ENCODE assay signal across 28 mouse cellular contexts in genomic region chr11:34727467-34727866, GRCm38 (mm10). TPM values are rescaled to one million over a fixed set of nuclear protein-coding genes. Genes with fewer than 3 reads are reported as not detected.
A peak's percentile ranks its signal among the peaks of the same experiment; 100 is the strongest.
DNase-seq lines count a peak whose midpoint lies in the region; ATAC-seq and TF ChIP-seq lines count a peak whose summit lies in the region.
"Had no signal": no experiment of that assay in that cellular context is flagged by ENCODE, and none has a peak within 500 bp of the region (broad histone marks: within the 10 kb centered on the region; RNA-seq: fewer than 3 reads in every experiment).

No protein-coding gene starts in this region.

- dilution Hi-C loops in CH12.LX (cut with MboI; ENCODE audit: extremely low pct_ligation_motif_present, extremely low pct_unique_long_range_greater_than_20kb, low sequenced_read_pairs), result no loop called here

- H3K4me3 ChIP-seq in CH12.LX (replicated peaks in 1 of 3; ENCODE audit: low read depth in 2 of 3, low read length in 2 of 3, poor library complexity in 1 of 3), result peak overlapping the region in 1 of 3 experiments; percentile 10
- no peak overlapping the region for H3K4me3 ChIP-seq in MEL (ENCODE audit: control insufficient read depth in 1 of 2, insufficient read depth in 1 of 2, low read depth in 2 of 2, low read length in 2 of 2)
- H3K4me3 ChIP-seq in liver, embryonic 12.5 days, result no peak overlapping the region
- H3K4me3 ChIP-seq in liver, postnatal 0 days (ENCODE audit: low read depth, low read length), result no peak overlapping the region
- H3K4me3 ChIP-seq: embryonic facial prominence, embryonic 13.5 days; forebrain, embryonic 10.5 days; heart, embryonic 12.5 days; hindbrain, embryonic 13.5 days; limb, embryonic 12.5 days; midbrain, embryonic 15.5 days had no signal

- no peak overlapping the region for H3K9ac ChIP-seq in CH12.LX (ENCODE audit: insufficient read depth, low read depth)
- no peak overlapping the region for H3K9ac ChIP-seq in MEL (ENCODE audit: control insufficient read depth, low read depth, low read length, poor library complexity, severe bottlenecking)
- H3K9ac ChIP-seq in liver, embryonic 12.5 days, result 0 out of 2 replicates have a peak overlapping the region, but pooled peaks have one; percentile 7
- H3K9ac ChIP-seq in liver, postnatal 0 days (replicated peaks), result no peak overlapping the region
- H3K9ac ChIP-seq: embryonic facial prominence, embryonic 13.5 days; heart, embryonic 12.5 days; hindbrain, embryonic 13.5 days; limb, embryonic 12.5 days; midbrain, embryonic 15.5 days had no signal

- H3K27ac ChIP-seq in CH12.LX (ENCODE audit: insufficient read depth, low read depth), result peak overlapping the region; percentile 70
- peak overlapping the region; percentile 25; the same call in 1 of the 2 replicates for H3K27ac ChIP-seq in MEL (ENCODE audit: control insufficient read depth, low read depth, low read length)
- H3K27ac ChIP-seq in liver, embryonic 12.5 days, result peak overlapping the region; percentile 67
- H3K27ac ChIP-seq in liver, postnatal 0 days (ENCODE audit: low read depth), result no peak overlapping the region
- H3K27ac ChIP-seq: embryonic facial prominence, embryonic 13.5 days; forebrain, embryonic 10.5 days; hindbrain, embryonic 13.5 days; limb, embryonic 12.5 days; midbrain, embryonic 15.5 days had no signal

- peak; percentile 84 for ATAC-seq in liver, embryonic 12.5 days
- peak; percentile 55 for ATAC-seq in liver, postnatal 0 days
- ATAC-seq: forebrain, embryonic 16.5 days; intestine, embryonic 16.5 days; lung, postnatal 0 days; midbrain, embryonic 15.5 days had no signal

- no peak; the same call in 1 of the 2 replicates for TF ChIP-seq EP300 in CH12.LX (IDR thresholded peaks at IDR 0.05; ENCODE audit: low read length)
- TF ChIP-seq EP300 in MEL (IDR thresholded peaks at IDR 0.05; ENCODE audit: low read depth in 1 of 2, low read length in 2 of 2), result peak; percentile 74 to 82
- peak; percentile 7; the same call in 1 of the 2 replicates for TF ChIP-seq EP300 in liver, postnatal 0 days (IDR thresholded peaks at IDR 0.05; ENCODE audit: low read depth)

- in situ Hi-C loops in CH12.LX (cut with MboI; ENCODE audit: low pct_ligation_motif_present, low pct_unique_long_range_greater_than_20kb, low sequenced_read_pairs), result loop anchor here (5.0 kb wide), 1 partner anchor 45 kb away; no protein-coding TSS in a partner anchor

- H3K36me3 ChIP-seq in CH12.LX (replicated peaks in 1 of 2; ENCODE audit: control insufficient read depth in 1 of 2, insufficient read depth in 1 of 2, low read length in 1 of 2) (peaks cover 84 to 97% of the 10 kb centered on the region in 2 experiments), MEL (ENCODE audit: control insufficient read depth in 1 of 2, insufficient read depth in 2 of 2, low read length in 2 of 2) (peaks cover 17 to 33% of the 10 kb centered on the region in 2 experiments)
- H3K36me3 ChIP-seq in liver, embryonic 12.5 days, result no peaks in the 10 kb centered on the region
- peaks cover 8% of the 10 kb centered on the region; the same call in 1 of the 2 replicates for H3K36me3 ChIP-seq in liver, postnatal 0 days (replicated peaks; ENCODE audit: insufficient read depth, low read length)
- H3K36me3 ChIP-seq: embryonic facial prominence, embryonic 13.5 days; forebrain, embryonic 10.5 days; heart, embryonic 12.5 days; hindbrain, embryonic 13.5 days; limb, embryonic 12.5 days; midbrain, embryonic 15.5 days had no signal

- 52% methylated on average over 3 of the region's 3 CpGs for WGBS in liver, embryonic 12.5 days (ENCODE audit: insufficient replicate concordance)
- 63% methylated on average over 3 of the region's 3 CpGs for WGBS in liver, postnatal 0 days (ENCODE audit: insufficient replicate concordance)

- H3K4me2 ChIP-seq in CH12.LX (ENCODE audit: insufficient read depth, low read depth, poor library complexity, severe bottlenecking), result peak overlapping the region; percentile 14; the same call in 1 of the 2 replicates
- H3K4me2 ChIP-seq in liver, embryonic 12.5 days, result peak overlapping the region; percentile 43
- H3K4me2 ChIP-seq in liver, postnatal 0 days (ENCODE audit: low read depth, low read length), result no peak overlapping the region
- H3K4me2 ChIP-seq: embryonic facial prominence, embryonic 13.5 days; heart, embryonic 12.5 days; hindbrain, embryonic 13.5 days; limb, embryonic 12.5 days; midbrain, embryonic 15.5 days had no signal

- TF ChIP-seq POLR2A in CH12.LX (IDR thresholded peaks at IDR 0.05; ENCODE audit: low read depth, low read length) (no peak), MEL (IDR thresholded peaks at IDR 0.05; ENCODE audit: control insufficient read depth in 1 of 2, insufficient read depth in 1 of 2, low read depth in 1 of 2, low read length in 2 of 2, poor library complexity in 1 of 2) (no peak)

- H3K79me2 ChIP-seq in CH12.LX (replicated peaks; ENCODE audit: control insufficient read depth, extremely low read depth, insufficient read depth, poor library complexity, severe bottlenecking), result peaks cover 20% of the 10 kb centered on the region
- H3K79me2 ChIP-seq in MEL (ENCODE audit: control insufficient read depth, insufficient read depth, low read length, poor library complexity), result no peaks in the 10 kb centered on the region

- H3K4me1 ChIP-seq in CH12.LX (ENCODE audit: control insufficient read depth in 1 of 2, insufficient read depth in 2 of 2) (peaks cover 20 to 72% of the 10 kb centered on the region in 2 experiments), MEL (ENCODE audit: control insufficient read depth in 1 of 2, insufficient read depth in 2 of 2, low read length in 2 of 2) (peaks cover 10 to 18% of the 10 kb centered on the region in 2 experiments)
- peaks cover 18% of the 10 kb centered on the region for H3K4me1 ChIP-seq in liver, embryonic 12.5 days
- no peaks in the 10 kb centered on the region for H3K4me1 ChIP-seq in liver, postnatal 0 days (ENCODE audit: insufficient read depth)
- H3K4me1 ChIP-seq: embryonic facial prominence, embryonic 13.5 days; heart, embryonic 12.5 days; limb, embryonic 12.5 days had no signal

- H3K9me3 ChIP-seq in CH12.LX (replicated peaks; ENCODE audit: low read length) (no peaks in the 10 kb centered on the region), MEL (replicated peaks; ENCODE audit: insufficient read depth, low read length) (no peaks in the 10 kb centered on the region)
- H3K9me3 ChIP-seq in liver, embryonic 12.5 days (replicated peaks), result no peaks in the 10 kb centered on the region
- no peaks in the 10 kb centered on the region for H3K9me3 ChIP-seq in liver, postnatal 0 days (ENCODE audit: low read length)
- H3K9me3 ChIP-seq: embryonic facial prominence, embryonic 13.5 days; forebrain, embryonic 10.5 days; heart, embryonic 12.5 days; hindbrain, embryonic 13.5 days; limb, embryonic 12.5 days; midbrain, embryonic 15.5 days had no signal

- DNase-seq in CH12.LX (ENCODE audit: extremely low read depth) (peak; percentile 68), MEL (ENCODE audit: low read depth, low spot score) (peak; percentile 82)
- DNase-seq in liver, postnatal 0 days, result peak; percentile 7
- DNase-seq in frontal cortex, postnatal 36 days (ENCODE audit: low spot score in 2 of 2), result no peak
- DNase-seq in right cerebral cortex, postnatal 10 days (ENCODE audit: low spot score in 2 of 2), result no peak
- DNase-seq in layer of hippocampus, adult 8-10 months (ENCODE audit: low spot score in 2 of 2), result no peak
- DNase-seq: adrenal gland, adult 2 months; cerebellum, adult 2 months; cerebellum, postnatal 36 days; embryo, embryonic 11 days; gastrocnemius, postnatal 10 days; heart, postnatal 4 days; kidney, adult 8-10 months; kidney, postnatal 10 days; layer of hippocampus, adult 9-11 months; lung, adult 18-20 months; lung, postnatal 4 days; thymus, postnatal 4 days had no signal

- TF ChIP-seq RAD21 in CH12.LX (IDR thresholded peaks at IDR 0.05; ENCODE audit: low read depth, low read length), result no peak
- TF ChIP-seq RAD21 in MEL (IDR thresholded peaks at IDR 0.05; ENCODE audit: low read depth, low read length), result no peak

- H3K27me3 ChIP-seq in CH12.LX (replicated peaks) (no peaks in the 10 kb centered on the region), MEL (ENCODE audit: control insufficient read depth in 1 of 2, insufficient read depth in 2 of 2, low read length in 2 of 2) (no peaks in the 10 kb centered on the region)
- H3K27me3 ChIP-seq in liver, embryonic 12.5 days (replicated peaks), result no peaks in the 10 kb centered on the region
- H3K27me3 ChIP-seq in liver, postnatal 0 days (ENCODE audit: insufficient read depth, low read length), result no peaks in the 10 kb centered on the region
- H3K27me3 ChIP-seq: embryonic facial prominence, embryonic 13.5 days; heart, embryonic 12.5 days; hindbrain, embryonic 13.5 days; midbrain, embryonic 15.5 days had no signal

- TF ChIP-seq CTCF in CH12.LX (conservative IDR thresholded peaks at IDR 0.05 in 1 of 2, IDR thresholded peaks at IDR 0.05 in 1 of 2; ENCODE audit: low read depth in 2 of 2, low read length in 2 of 2), result no peak
- TF ChIP-seq CTCF in MEL (IDR thresholded peaks at IDR 0.05 in 2 of 3, conservative IDR thresholded peaks at IDR 0.05 in 1 of 3; ENCODE audit: control insufficient read depth in 1 of 3, insufficient read depth in 1 of 3, low read depth in 2 of 3, low read length in 3 of 3, poor library complexity in 1 of 3, severe bottlenecking in 1 of 3), result no peak
- no peak for TF ChIP-seq CTCF in liver, postnatal 0 days (IDR thresholded peaks at IDR 0.05; ENCODE audit: low read depth)

TF ChIP-seq in CH12.LX, 34 proteins besides CTCF, POLR2A, EP300 and RAD21 (continues in another document):
- TF ChIP-seq NRF1 (IDR thresholded peaks at IDR 0.05; ENCODE audit: low read depth, low read length), result no peak
- 0 out of 2 replicates have a peak, but pooled peaks have one; percentile 6 for TF ChIP-seq MAZ (IDR thresholded peaks at IDR 0.05; ENCODE audit: low read depth, low read length)
- TF ChIP-seq ETS1 (conservative IDR thresholded peaks at IDR 0.05; ENCODE audit: low read depth, low read length), result peak; percentile 50

TF ChIP-seq in MEL, 35 proteins besides CTCF, POLR2A, EP300 and RAD21 (continues in another document):
- TF ChIP-seq ZMIZ1 (IDR thresholded peaks at IDR 0.05; ENCODE audit: low read depth, low read length) (no peak), SMC3 (IDR thresholded peaks at IDR 0.05; ENCODE audit: low read depth, low read length) (no peak), USF1 (IDR thresholded peaks at IDR 0.05; ENCODE audit: low read depth, low read length) (peak; percentile 3; the same call in 1 of the 2 replicates), RCOR1 (IDR thresholded peaks at IDR 0.05; ENCODE audit: low read depth, low read length) (no peak), ZC3H11A (IDR thresholded peaks at IDR 0.05; ENCODE audit: low read depth, low read length) (no peak)

RNA-seq across cellular contexts. Expression of gene Dock2, which starts 56.2 kb away (rescaled TPM):
- total RNA-seq in CH12.LX (2012; rRNA removed) (109 and 133 TPM in 2 replicates), CH12.LX (2014; rRNA removed) (79.6 and 83.8 TPM in 2 replicates), MEL (2012; rRNA removed) (56.3 and 60.9 TPM in 2 replicates)
- polyA plus RNA-seq in CH12.LX (2012; ENCODE audit: insufficient read length, low read depth) (137 and 151 TPM in 2 replicates), MEL (2012; ENCODE audit: insufficient read depth in 1 of 2, insufficient read length in 2 of 2, low read depth in 1 of 2, low replicate concordance in 2 of 2, missing spikeins in 1 of 2) (100 to 1,000 TPM in 1 of 2 experiments, 10 to 100 TPM in 1; 77.9 to 101 TPM)
- polyA plus RNA-seq in liver, embryonic 12.5 days (2016; fragmentation: Nextera tagmentation; extraction: Ambion mirVana), result 6.1 and 6.3 TPM in 2 replicates
- polyA plus RNA-seq in liver, postnatal 0 days (2015; fragmentation: Nextera tagmentation; extraction: Ambion mirVana), result 2.9 and 3.9 TPM in 2 replicates
- total RNA-seq in layer of hippocampus, adult 8-10 months (2022), result 10 to 100 TPM in 2 of 4 experiments, 1 to 10 TPM in 2; 3.1 to 13.1 (median 8.2) TPM

Comparison
In these comparisons a context has a peak if more than half of its experiments do, and no peak if none do; other contexts are left out.
1. DNase-seq: peak in CH12.LX (single experiment), MEL (single experiment) and liver, postnatal 0 days (single experiment); none in frontal cortex, postnatal 36 days (0 of 2), right cerebral cortex, postnatal 10 days (0 of 2) and layer of hippocampus, adult 8-10 months (0 of 2).
2. RNA of gene Dock2, which starts 56.2 kb away (polyA plus RNA-seq): 137 to 151 TPM in CH12.LX and 77.9 to 101 TPM in MEL; 6.1 to 6.3 TPM in liver, embryonic 12.5 days and 2.9 to 3.9 TPM in liver, postnatal 0 days; every median in the first group is over 10 times any median in the second.
3. Of the 35 proteins assayed by ChIP-seq in both MEL and CH12.LX: peak only in MEL: CHD2, EP300, GABPA, MAX, MXI1 and USF1; only in CH12.LX: MAZ and MEF2A; in both: BHLHE40, ETS1, MAFK, SIN3A, TCF12 and ZNF384; in neither: 21.